Mouse (Mus musculus): ENCODE measurements at regions not wholly inside any gene's neighbourhood (a gene's known extent, or its start where the extent isn't known, plus 50 kb on each side); places are given as distances from the start of the nearest gene placed in this dataset.

- Histone ChIP-seq H3K4me1 (replicated peaks; ENCODE audit: control insufficient read depth in 2 of 2, insufficient read depth in 2 of 2, low read length in 1 of 2) (no peaks in the 10 kb centered on the region), H3K36me3 (replicated peaks; ENCODE audit: control insufficient read depth, insufficient read depth, low read depth) (no peaks in the 10 kb centered on the region), H3K27ac (no peak overlapping the region), H3K9me3 (ENCODE audit: control insufficient read depth, low read length) (no peaks in the 10 kb centered on the region), H3K4me2 (ENCODE audit: low read depth) (no peak overlapping the region), H3K27me3 (ENCODE audit: control insufficient read depth, insufficient read depth, low read length) (no peaks in the 10 kb centered on the region), H3K4me3 (ENCODE audit: insufficient read depth in 1 of 2, low read depth in 2 of 2, low read length in 2 of 2) (no peak overlapping the region), H3K9ac (replicated peaks) (no peak overlapping the region)
- no peak for DNase-seq (ENCODE audit: low read depth in 3 of 3, low spot score in 3 of 3)
- TF ChIP-seq EP300 (IDR thresholded peaks at IDR 0.05; ENCODE audit: low read depth) (no peak), CTCF (IDR thresholded peaks at IDR 0.05; ENCODE audit: low read depth) (no peak)
- ATAC-seq (ENCODE audit: insufficient read depth), result no peak
- 66% methylated on average over 7 of the region's 7 CpGs for WGBS (ENCODE audit: insufficient replicate concordance)
These were observed 179.5 kb upstream of the Gk2 start for GRCm38 (mm10) chr5:97636357-97636756.

GRCm38 (mm10) chr5:97633766-97634165, 176.9 kb upstream of the Gk2 start:
- Histone ChIP-seq H3K9ac (replicated peaks) (no peak overlapping the region), H3K27me3 (ENCODE audit: control insufficient read depth, insufficient read depth, low read length) (no peaks in the 10 kb centered on the region), H3K4me3 (ENCODE audit: insufficient read depth in 1 of 2, low read depth in 2 of 2, low read length in 2 of 2) (no peak overlapping the region), H3K4me1 (replicated peaks; ENCODE audit: control insufficient read depth in 2 of 2, insufficient read depth in 2 of 2, low read length in 1 of 2) (no peaks in the 10 kb centered on the region), H3K36me3 (replicated peaks; ENCODE audit: control insufficient read depth, insufficient read depth, low read depth) (no peaks in the 10 kb centered on the region), H3K9me3 (ENCODE audit: control insufficient read depth, low read length) (no peaks in the 10 kb centered on the region), H3K27ac (no peak overlapping the region), H3K4me2 (ENCODE audit: low read depth) (no peak overlapping the region)
- TF ChIP-seq CTCF (IDR thresholded peaks at IDR 0.05; ENCODE audit: low read depth) (no peak), EP300 (IDR thresholded peaks at IDR 0.05; ENCODE audit: low read depth) (no peak)
- ATAC-seq (ENCODE audit: insufficient read depth) (no peak), DNase-seq (ENCODE audit: low read depth in 3 of 3, low spot score in 3 of 3) (no peak)
- 72% methylated on average over 6 of the region's 6 CpGs for WGBS (ENCODE audit: insufficient replicate concordance)

GRCm38 (mm10) chr5:97632791-97633190, 176.0 kb upstream of the Gk2 start:
- Histone ChIP-seq H3K9ac (replicated peaks) (no peak overlapping the region), H3K9me3 (ENCODE audit: control insufficient read depth, low read length) (no peaks in the 10 kb centered on the region), H3K27ac (no peak overlapping the region), H3K36me3 (replicated peaks; ENCODE audit: control insufficient read depth, insufficient read depth, low read depth) (no peaks in the 10 kb centered on the region), H3K27me3 (ENCODE audit: control insufficient read depth, insufficient read depth, low read length) (no peaks in the 10 kb centered on the region), H3K4me3 (ENCODE audit: insufficient read depth in 1 of 2, low read depth in 2 of 2, low read length in 2 of 2) (no peak overlapping the region), H3K4me2 (ENCODE audit: low read depth) (no peak overlapping the region), H3K4me1 (replicated peaks; ENCODE audit: control insufficient read depth in 2 of 2, insufficient read depth in 2 of 2, low read length in 1 of 2) (no peaks in the 10 kb centered on the region)
- no peak for TF ChIP-seq EP300 (IDR thresholded peaks at IDR 0.05; ENCODE audit: low read depth)
- no peak for TF ChIP-seq CTCF (IDR thresholded peaks at IDR 0.05; ENCODE audit: low read depth)
- 14% methylated on average over 7 of the region's 7 CpGs for WGBS (ENCODE audit: insufficient replicate concordance)
- no peak for ATAC-seq (ENCODE audit: insufficient read depth)
- no peak for DNase-seq (ENCODE audit: low read depth in 3 of 3, low spot score in 3 of 3)

GRCm38 (mm10) chr5:97625200-97625599, 168.4 kb upstream of the Gk2 start:
- 70% methylated on average over 3 of the region's 3 CpGs for WGBS (ENCODE audit: insufficient replicate concordance)
- Histone ChIP-seq H3K36me3 (replicated peaks; ENCODE audit: control insufficient read depth, insufficient read depth, low read depth) (no peaks in the 10 kb centered on the region), H3K27ac (no peak overlapping the region), H3K4me2 (ENCODE audit: low read depth) (no peak overlapping the region), H3K4me3 (ENCODE audit: insufficient read depth in 1 of 2, low read depth in 2 of 2, low read length in 2 of 2) (no peak overlapping the region), H3K4me1 (replicated peaks; ENCODE audit: control insufficient read depth in 2 of 2, insufficient read depth in 2 of 2, low read length in 1 of 2) (no peaks in the 10 kb centered on the region), H3K9ac (replicated peaks) (no peak overlapping the region), H3K9me3 (ENCODE audit: control insufficient read depth, low read length) (no peaks in the 10 kb centered on the region), H3K27me3 (ENCODE audit: control insufficient read depth, insufficient read depth, low read length) (no peaks in the 10 kb centered on the region)
- TF ChIP-seq EP300 (IDR thresholded peaks at IDR 0.05; ENCODE audit: low read depth) (no peak), CTCF (IDR thresholded peaks at IDR 0.05; ENCODE audit: low read depth) (no peak)
- DNase-seq (ENCODE audit: low read depth in 3 of 3, low spot score in 3 of 3), result no peak
- ATAC-seq (ENCODE audit: insufficient read depth), result no peak

- Histone ChIP-seq H3K9ac (replicated peaks) (no peak overlapping the region), H3K9me3 (ENCODE audit: control insufficient read depth, low read length) (no peaks in the 10 kb centered on the region), H3K27ac (no peak overlapping the region), H3K36me3 (replicated peaks; ENCODE audit: control insufficient read depth, insufficient read depth, low read depth) (no peaks in the 10 kb centered on the region), H3K27me3 (ENCODE audit: control insufficient read depth, insufficient read depth, low read length) (no peaks in the 10 kb centered on the region), H3K4me3 (ENCODE audit: insufficient read depth in 1 of 2, low read depth in 2 of 2, low read length in 2 of 2) (no peak overlapping the region), H3K4me1 (replicated peaks; ENCODE audit: control insufficient read depth in 2 of 2, insufficient read depth in 2 of 2, low read length in 1 of 2) (no peaks in the 10 kb centered on the region), H3K4me2 (ENCODE audit: low read depth) (no peak overlapping the region)
- DNase-seq (ENCODE audit: low read depth in 3 of 3, low spot score in 3 of 3) (no peak), ATAC-seq (ENCODE audit: insufficient read depth) (no peak)
- WGBS (ENCODE audit: insufficient replicate concordance), result 61% methylated on average over 2 of the region's 2 CpGs
- TF ChIP-seq EP300 (IDR thresholded peaks at IDR 0.05; ENCODE audit: low read depth) (no peak), CTCF (IDR thresholded peaks at IDR 0.05; ENCODE audit: low read depth) (no peak)
These were observed 163.1 kb upstream of the Gk2 start for GRCm38 (mm10) chr5:97619890-97620289.

Data from liver, embryonic 14.5 days (tissue).